Mouse (Mus musculus) gastrocnemius, postnatal 36 days (tissue): ENCODE measurements around the gene Pkd1l2. TPM values are rescaled to one million over a fixed set of nuclear protein-coding genes. Genes with fewer than 3 reads are reported as not detected.

Experiments
- DNase-seq, 2 experiments: peaks; one replicate each; pipeline ENCODE4 v3.0.0; 2022
- intact Hi-C: fragments of 180-260 bp; cut with DNase I; formaldehyde crosslinking; loops from one replicate; pipeline ENCODE4 v1.15.1; 2025
- total RNA-seq, 2 experiments: library from RNA; stranded (reverse); gene quantifications; 2 replicates each; pipeline ENCODE4 v1.2.3; 2021

The Pkd1l2 gene
- total RNA-seq, 2 experiments from 2014 or later, result 0.13 to 0.15 TPM

DNA sequence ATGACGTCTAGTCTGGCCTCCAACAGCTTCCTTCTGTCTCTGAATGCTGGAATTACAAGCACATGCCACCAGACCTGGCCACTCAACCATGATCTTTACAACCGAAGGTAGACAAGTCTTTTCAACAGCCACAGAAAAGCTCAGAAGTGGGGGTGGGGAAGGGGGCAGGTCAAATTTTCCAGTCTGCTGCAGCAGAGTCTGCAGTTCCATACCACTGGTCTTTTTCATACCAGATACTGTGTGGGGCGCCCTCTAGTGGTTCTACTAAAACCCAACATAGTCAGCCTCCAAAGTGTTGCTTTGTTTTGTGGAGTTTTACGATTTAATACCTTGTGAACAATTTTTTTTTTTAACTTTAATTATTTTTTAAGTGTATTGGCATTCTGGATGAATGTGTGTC lies 102.1 kb downstream of the Pkd1l2 start:
- intact Hi-C loops, result no loop called here
- peak in 1 of 2 experiments; percentile 23 for DNase-seq

DNA sequence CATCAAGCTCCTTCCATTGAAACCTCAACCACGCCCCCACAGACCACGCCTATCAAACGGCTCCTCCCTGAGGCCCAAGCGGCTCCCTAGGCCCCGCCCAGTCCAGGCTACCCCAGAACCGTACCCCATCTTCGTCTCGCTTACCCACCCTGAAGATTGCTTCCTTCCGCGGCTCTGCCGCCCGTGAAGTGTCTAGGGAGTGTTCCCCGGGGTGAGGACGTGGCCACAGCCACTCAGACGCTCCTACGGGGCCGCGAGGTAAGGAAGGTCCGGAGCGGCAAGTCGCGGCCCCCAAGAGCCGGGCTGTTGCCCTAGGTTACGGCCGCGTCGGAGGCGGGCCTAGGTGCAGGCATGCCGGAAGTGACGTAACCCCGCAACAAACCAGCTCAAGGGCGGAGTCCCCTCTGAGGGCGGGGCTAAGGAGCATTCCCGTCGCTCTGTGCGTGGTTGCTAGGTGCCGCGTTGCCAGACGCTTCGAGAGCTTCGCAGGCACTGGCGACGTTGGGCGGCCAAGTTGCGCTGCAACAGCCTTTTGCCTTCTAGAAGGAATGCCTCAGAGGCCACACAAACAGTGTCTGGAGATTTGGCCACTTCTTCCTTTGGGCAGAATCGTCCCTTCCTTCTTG lies 103.5 kb downstream of the Pkd1l2 start, which contains the start of gene 1700030J22Rik:
Gene 1700030J22Rik (minus strand): TSS at position 329 of the 626 bp plus-strand sequence.
- DNase-seq, result peak; percentile 98 to 99
- intact Hi-C loops, result loop anchor here (2.0 to 5.0 kb wide), 2 partner anchors 36 to 58 kb away; partner anchors contain the start of genes Atmin, Cenpn and Cmc2

DNA sequence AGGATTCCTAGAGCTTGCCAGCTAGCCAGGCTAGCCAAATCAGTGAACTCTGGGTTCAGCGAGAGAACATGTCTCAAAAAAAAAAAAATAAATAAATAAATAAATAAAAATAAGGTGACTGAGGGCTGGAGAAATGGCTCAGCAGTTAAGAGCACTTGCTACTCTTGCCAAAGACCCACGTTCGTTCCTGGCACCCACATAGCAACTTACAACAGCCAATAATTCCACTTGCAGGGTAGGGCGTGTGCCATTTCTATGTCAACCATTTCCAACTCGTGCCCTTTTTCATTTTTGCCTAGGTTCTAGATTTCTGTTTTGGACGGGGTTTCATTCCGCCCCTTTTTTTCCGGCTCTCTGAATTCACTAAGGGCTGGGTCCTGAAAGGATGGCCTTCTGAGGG lies 104.2 kb downstream of the Pkd1l2 start:
- intact Hi-C loops, result loop anchor here (2.0 to 5.0 kb wide), 2 partner anchors 36 to 57 kb away; partner anchors contain the start of genes Atmin, Cenpn and Cmc2
- DNase-seq, result no peak

DNA sequence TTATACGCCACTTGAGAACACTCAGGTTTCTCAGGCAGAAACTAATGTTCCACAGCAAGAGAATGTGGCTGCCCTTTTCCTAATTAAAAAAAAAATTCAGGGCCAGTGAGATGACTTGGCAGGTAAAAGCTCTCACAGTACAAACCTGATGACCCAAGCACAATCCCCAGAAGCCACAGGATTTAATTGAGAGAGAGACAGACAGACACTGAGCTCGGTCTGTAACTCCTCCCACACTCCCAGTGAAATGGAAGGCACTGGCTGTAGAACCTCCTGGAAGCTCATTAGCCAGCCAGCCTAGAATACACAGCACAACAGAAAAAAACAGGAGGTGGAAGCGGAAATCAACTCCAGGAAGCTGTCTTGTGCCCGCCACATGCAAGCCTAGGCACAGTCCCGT lies 106.6 kb downstream of the Pkd1l2 start:
- no peak for DNase-seq
- intact Hi-C loops, result loop anchor here (5.0 kb wide), 1 partner anchor 33 kb away; the partner anchor contains the start of gene Atmin

DNA sequence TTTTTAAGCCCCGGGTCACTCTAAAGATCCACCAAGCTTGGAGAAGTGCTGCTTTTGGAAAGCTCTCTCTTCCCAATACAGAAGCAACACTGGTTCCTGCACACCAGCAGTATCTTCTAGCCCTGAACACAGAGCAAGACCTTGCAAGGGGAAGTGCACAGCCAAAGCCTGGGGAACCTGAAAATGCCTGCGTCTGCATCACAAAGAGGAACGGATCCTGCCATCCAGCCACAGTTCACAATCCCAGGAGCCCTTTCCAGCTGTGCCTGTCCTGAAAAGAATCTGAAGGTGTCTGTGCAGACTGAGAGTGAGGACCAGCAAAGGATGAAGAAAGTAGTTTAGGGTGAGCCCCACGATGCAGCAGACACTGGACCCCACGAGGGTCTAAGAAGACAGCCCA lies 107.2 kb downstream of the Pkd1l2 start:
- intact Hi-C loops, result loop anchor here (5.0 kb wide), 1 partner anchor 33 kb away; the partner anchor contains the start of gene Atmin
- no peak for DNase-seq

DNA sequence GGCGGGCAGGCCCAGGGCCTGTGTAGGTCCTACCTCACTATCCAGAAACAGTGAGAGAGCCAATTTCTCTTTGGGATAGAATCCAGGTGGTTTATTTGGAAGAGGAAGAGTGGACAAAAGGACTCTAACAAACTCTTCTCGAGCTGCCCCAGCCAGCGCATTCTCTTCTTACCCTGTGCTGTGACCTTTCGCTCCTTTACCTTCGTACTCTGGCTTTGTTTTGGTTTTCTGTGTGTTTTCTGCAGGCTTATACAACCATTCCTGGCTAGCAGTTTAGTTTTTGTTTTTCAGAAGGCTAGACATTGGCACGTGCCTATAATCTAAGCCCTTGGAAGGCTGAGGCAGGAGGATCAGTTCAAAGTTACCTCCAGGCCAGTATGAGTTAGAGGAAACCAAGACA lies 112.7 kb downstream of the Pkd1l2 start:
- intact Hi-C loops, result no loop called here
- no peak for DNase-seq

DNA sequence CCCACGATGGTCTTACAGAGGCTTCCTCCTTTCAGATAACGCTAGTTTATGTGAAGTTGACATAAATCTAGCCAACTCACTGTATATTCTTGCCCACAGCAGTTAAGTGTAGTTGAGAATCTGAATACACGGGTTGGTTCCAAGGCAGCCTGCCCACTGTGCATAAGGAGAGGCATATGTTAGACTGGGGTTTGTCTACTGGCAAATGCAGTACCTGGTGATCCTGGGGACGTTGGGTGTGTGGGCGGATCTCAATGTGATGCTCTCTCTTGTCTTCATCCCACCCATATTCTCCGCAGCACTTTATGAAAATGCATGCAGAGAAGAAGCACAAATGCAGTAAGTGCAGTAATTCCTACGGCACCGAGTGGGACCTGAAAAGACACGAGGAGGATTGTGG lies 127.8 kb downstream of the Pkd1l2 start:
- no peak for DNase-seq

DNA sequence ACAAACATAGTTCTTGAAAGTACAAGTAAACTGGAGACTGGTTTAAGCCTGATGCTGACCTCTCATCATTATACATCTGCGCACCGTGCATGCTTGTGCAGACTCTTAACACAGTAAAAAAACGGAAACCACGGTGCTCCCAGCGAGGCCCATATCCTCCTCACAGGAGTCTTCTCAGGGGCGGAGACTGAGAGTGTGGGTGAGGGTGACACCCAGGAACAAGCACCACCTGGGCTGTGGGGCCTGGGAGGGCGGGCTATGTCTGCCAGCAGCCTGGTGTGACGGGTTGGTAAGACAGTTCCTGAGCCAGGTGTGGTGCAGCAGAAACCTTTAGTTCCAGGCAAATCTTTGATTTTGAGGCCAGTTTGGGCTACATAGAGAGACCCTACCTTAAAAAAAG lies 129.8 kb downstream of the Pkd1l2 start:
- intact Hi-C loops, result no loop called here
- DNase-seq, result no peak

More for the DNA sequence above, 127.8 kb downstream of the Pkd1l2 start:
- intact Hi-C loops, result no loop called here

DNA sequence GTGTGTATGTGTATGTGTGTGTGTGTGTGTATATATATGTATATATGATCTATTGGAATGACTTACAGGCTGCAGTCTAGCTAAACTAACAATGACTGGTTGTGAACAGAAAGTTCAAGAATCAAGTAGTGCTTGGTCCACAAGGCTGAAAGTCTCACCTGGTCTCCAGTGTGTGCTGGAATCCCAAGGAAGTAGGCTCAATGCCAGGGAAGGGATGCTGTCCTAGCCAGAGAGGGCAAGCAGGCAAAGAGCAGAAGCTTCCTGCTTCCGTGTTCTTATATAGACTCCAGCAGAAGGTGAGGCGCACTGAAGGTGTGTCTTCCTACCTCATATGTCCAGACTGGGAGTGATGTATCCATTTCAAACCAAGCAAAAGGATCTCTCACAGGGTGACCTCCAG lies 130.5 kb downstream of the Pkd1l2 start:
- intact Hi-C loops, result no loop called here

DNA sequence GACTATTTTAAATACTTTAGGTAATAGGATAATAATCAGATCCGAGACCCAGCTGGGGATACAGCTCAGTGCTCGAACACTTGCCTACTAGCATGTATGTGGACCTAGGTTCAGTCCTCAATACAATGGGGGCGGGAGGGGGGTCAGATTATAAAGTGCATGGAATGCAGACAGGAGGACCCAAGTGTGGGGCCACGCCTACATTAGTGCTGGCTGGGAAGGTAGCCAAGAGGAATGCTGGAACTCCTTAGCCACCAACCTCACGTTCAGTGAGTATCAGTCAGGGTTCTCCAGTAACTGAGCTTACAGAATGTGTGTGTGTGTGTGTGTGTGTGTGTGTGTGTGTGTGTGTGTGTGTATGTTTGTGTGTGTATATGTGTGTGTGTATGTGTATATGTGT lies 130.9 kb downstream of the Pkd1l2 start:
- no peak for DNase-seq
- intact Hi-C loops, result no loop called here

More for the DNA sequence above, 130.5 kb downstream of the Pkd1l2 start:
- no peak for DNase-seq

DNA sequence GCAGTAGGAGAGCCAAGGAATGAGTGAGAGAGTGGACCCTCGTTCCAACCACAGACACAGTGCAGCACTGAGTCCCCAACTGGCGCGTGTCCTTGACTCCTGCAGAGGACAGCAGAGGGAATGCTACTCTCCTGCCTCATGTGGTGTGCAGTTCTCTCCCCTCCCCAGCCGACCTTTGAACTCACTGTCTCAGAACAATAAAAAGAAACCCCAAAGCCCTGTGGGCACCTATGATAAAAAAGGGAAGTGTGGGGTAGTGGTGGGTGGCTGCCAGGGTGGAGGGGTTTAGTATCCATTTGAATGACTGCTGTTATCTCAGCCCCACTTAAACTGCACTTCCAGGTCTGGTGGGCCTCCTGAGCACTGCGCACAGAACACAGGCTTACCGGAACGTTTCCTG lies 134.7 kb downstream of the Pkd1l2 start:
- no peak for DNase-seq
- intact Hi-C loops, result no loop called here

DNA sequence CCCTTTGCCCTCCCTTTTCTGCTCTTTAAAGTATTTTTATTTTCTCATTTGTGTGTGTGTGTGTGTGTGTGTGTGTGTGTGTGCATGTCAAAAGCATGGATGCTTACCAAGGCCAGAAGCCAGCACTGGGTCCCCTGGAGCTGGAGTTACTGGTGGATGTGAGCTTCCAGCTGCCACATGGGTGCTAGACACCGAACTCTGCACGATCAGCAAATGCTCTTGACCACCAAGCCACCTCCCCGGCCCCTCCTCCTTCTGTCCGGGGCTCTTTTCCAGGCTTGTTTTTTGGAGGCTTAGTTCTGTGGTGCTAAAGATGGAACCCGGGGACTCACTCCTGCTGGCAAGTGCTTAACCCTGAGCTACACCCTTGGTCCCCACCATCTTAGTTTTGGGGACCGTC lies 135.4 kb downstream of the Pkd1l2 start:
- intact Hi-C loops, result no loop called here
- no peak for DNase-seq

DNA sequence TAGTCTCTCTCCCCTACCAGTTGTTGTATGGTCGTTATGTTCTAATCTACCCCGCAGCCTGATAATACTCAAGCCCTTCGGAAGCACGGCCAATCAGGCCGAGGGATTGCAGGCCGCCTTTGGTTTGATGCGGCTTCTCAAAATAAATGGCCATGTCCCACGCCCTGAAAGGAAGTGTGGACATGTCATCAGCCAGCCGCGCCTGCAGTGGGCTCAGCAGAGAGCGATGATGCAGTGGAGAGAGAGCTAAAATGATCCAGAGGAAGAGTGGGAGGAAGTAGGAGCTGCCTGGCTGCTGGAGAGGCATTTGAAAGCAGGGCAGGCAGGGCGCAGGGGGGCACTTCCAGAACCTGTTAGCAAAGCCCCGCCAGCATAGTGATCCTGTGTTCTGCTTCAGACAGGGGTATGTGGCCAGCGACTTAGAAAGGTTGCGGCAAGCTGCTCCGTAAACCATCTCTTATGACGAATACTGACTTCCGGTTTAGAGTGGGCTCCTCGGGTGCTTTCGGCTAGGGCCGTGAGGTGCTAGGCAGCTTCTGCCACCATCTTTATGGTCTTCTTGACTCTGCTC lies 135.9 kb downstream of the Pkd1l2 start:
- intact Hi-C loops, result no loop called here
- peak in 1 of 2 experiments; percentile 16 for DNase-seq

Other genes starting within 250 kb of the Pkd1l2 start
- gene Cmc2, start 161.0 kb downstream of the Pkd1l2 start, total RNA-seq, result 10 to 100 TPM; 23.1 to 30.7 TPM
- under 1 TPM; 0.56 to 0.64 TPM for gene Cenpn, start 160.7 kb downstream of the Pkd1l2 start, total RNA-seq
- gene Atmin, start 139.1 kb downstream of the Pkd1l2 start, total RNA-seq, result 10 to 100 TPM; 16.9 to 18.9 TPM
- under 1 TPM; 0.18 to 0.27 TPM for gene 1700030J22Rik, start 103.5 kb downstream of the Pkd1l2 start, total RNA-seq
- gene Gcsh, start 88.9 kb downstream of the Pkd1l2 start, total RNA-seq, result 10 to 100 TPM; 35.7 to 39.4 TPM
- under 1 TPM in 1 of 2 experiments, not detected in 1; 0.15 TPM for gene Bco1, start 13.4 kb upstream of the Pkd1l2 start, total RNA-seq
- 1 to 10 TPM; 3.9 to 4.5 TPM for gene Gan, start 75.7 kb upstream of the Pkd1l2 start, total RNA-seq
- gene Cmip, start 174.6 kb upstream of the Pkd1l2 start, total RNA-seq, result 1 to 10 TPM; 7.4 to 9.6 TPM